Mouse (Mus musculus): ENCODE data around the gene Lrrc4. TPM values are rescaled to one million over a fixed set of nuclear protein-coding genes. Genes with fewer than 3 reads are reported as not detected.

Lrrc4 gene
- polyA plus RNA-seq, 1 experiment from 2014 or later = 0.56 TPM

GRCm38 (mm10) chr6:28729236-28729635, 102.3 kb downstream of the Lrrc4 start:
- no peak for DNase-seq (ENCODE audit: low spot score)
- H3K27me3 ChIP-seq (replicated peaks; ENCODE audit: control insufficient read depth, insufficient read depth, low read length) = no peaks in the 10 kb centered on the region
- 67% methylated on average over 3 of the region's 3 CpGs for WGBS

GRCm38 (mm10) chr6:28724776-28725175, 106.8 kb downstream of the Lrrc4 start:
- no peaks in the 10 kb centered on the region; the same call in 1 of the 2 replicates for H3K4me1 ChIP-seq (replicated peaks; ENCODE audit: control insufficient read depth, insufficient read depth, low read length)
- no peak overlapping the region for H3K27ac ChIP-seq (ENCODE audit: low read depth, low read length)
- peaks cover 3% of the 10 kb centered on the region for H3K36me3 ChIP-seq (ENCODE audit: control insufficient read depth, insufficient read depth, low read length)
- H3K4me2 ChIP-seq = no peak overlapping the region
- no peaks in the 10 kb centered on the region for H3K27me3 ChIP-seq (replicated peaks; ENCODE audit: control insufficient read depth, insufficient read depth, low read length)
- no peaks in the 10 kb centered on the region for H3K9me3 ChIP-seq (ENCODE audit: control insufficient read depth, low read length)
- WGBS = 87% methylated on average over 5 of the region's 5 CpGs
- no peak overlapping the region for H3K4me3 ChIP-seq (ENCODE audit: low read depth, low read length)
- ATAC-seq (replicated peaks; ENCODE audit: low FRiP score) (no peak), DNase-seq (ENCODE audit: low spot score) (no peak)
- H3K9ac ChIP-seq (ENCODE audit: low read depth, low read length) = no peak overlapping the region

More at GRCm38 (mm10) chr6:28729236-28729635, 102.3 kb downstream of the Lrrc4 start:
- Histone ChIP-seq H3K27ac (ENCODE audit: low read depth, low read length) (no peak overlapping the region), H3K4me2 (no peak overlapping the region), H3K4me1 (replicated peaks; ENCODE audit: control insufficient read depth, insufficient read depth, low read length) (peaks cover 6% of the 10 kb centered on the region; the same call in 1 of the 2 replicates), H3K4me3 (ENCODE audit: low read depth, low read length) (no peak overlapping the region), H3K9ac (ENCODE audit: low read depth, low read length) (no peak overlapping the region), H3K9me3 (ENCODE audit: control insufficient read depth, low read length) (no peaks in the 10 kb centered on the region), H3K36me3 (ENCODE audit: control insufficient read depth, insufficient read depth, low read length) (peaks cover 3% of the 10 kb centered on the region)
- no peak for ATAC-seq (replicated peaks; ENCODE audit: low FRiP score)

GRCm38 (mm10) chr6:28723059-28723458, 108.5 kb downstream of the Lrrc4 start:
- Histone ChIP-seq H3K4me1 (replicated peaks; ENCODE audit: control insufficient read depth, insufficient read depth, low read length) (no peaks in the 10 kb centered on the region), H3K9me3 (ENCODE audit: control insufficient read depth, low read length) (no peaks in the 10 kb centered on the region), H3K4me2 (no peak overlapping the region), H3K4me3 (ENCODE audit: low read depth, low read length) (no peak overlapping the region), H3K27me3 (replicated peaks; ENCODE audit: control insufficient read depth, insufficient read depth, low read length) (no peaks in the 10 kb centered on the region), H3K9ac (ENCODE audit: low read depth, low read length) (no peak overlapping the region), H3K36me3 (ENCODE audit: control insufficient read depth, insufficient read depth, low read length) (peaks cover 3% of the 10 kb centered on the region), H3K27ac (ENCODE audit: low read depth, low read length) (no peak overlapping the region)
- ATAC-seq (replicated peaks; ENCODE audit: low FRiP score) (no peak), DNase-seq (ENCODE audit: low spot score) (no peak)
- 27% methylated on average over 2 of the region's 2 CpGs for WGBS

GRCm38 (mm10) chr6:28720391-28721171, 111.0 kb downstream of the Lrrc4 start:
- H3K4me2 ChIP-seq = no peak overlapping the region
- no peak for DNase-seq (ENCODE audit: low spot score)
- H3K4me3 ChIP-seq (ENCODE audit: low read depth, low read length) = no peak overlapping the region
- no peaks in the 10 kb centered on the region for H3K9me3 ChIP-seq (ENCODE audit: control insufficient read depth, low read length)
- ATAC-seq (replicated peaks; ENCODE audit: low FRiP score) = no peak
- H3K9ac ChIP-seq (ENCODE audit: low read depth, low read length) = no peak overlapping the region
- 90% methylated on average over 9 of the region's 9 CpGs for WGBS
- H3K27me3 ChIP-seq (replicated peaks; ENCODE audit: control insufficient read depth, insufficient read depth, low read length) = no peaks in the 10 kb centered on the region
- H3K4me1 ChIP-seq (replicated peaks; ENCODE audit: control insufficient read depth, insufficient read depth, low read length) = no peaks in the 10 kb centered on the region
- no peaks in the 10 kb centered on the region; the same call in 1 of the 2 replicates for H3K36me3 ChIP-seq (ENCODE audit: control insufficient read depth, insufficient read depth, low read length)
- H3K27ac ChIP-seq (ENCODE audit: low read depth, low read length) = no peak overlapping the region

GRCm38 (mm10) chr6:28717845-28718237, 113.7 kb downstream of the Lrrc4 start:
- Histone ChIP-seq H3K36me3 (ENCODE audit: control insufficient read depth, insufficient read depth, low read length) (no peaks in the 10 kb centered on the region), H3K9me3 (ENCODE audit: control insufficient read depth, low read length) (no peaks in the 10 kb centered on the region), H3K9ac (ENCODE audit: low read depth, low read length) (no peak overlapping the region), H3K4me2 (no peak overlapping the region), H3K27me3 (replicated peaks; ENCODE audit: control insufficient read depth, insufficient read depth, low read length) (no peaks in the 10 kb centered on the region), H3K4me3 (ENCODE audit: low read depth, low read length) (no peak overlapping the region), H3K4me1 (replicated peaks; ENCODE audit: control insufficient read depth, insufficient read depth, low read length) (no peaks in the 10 kb centered on the region), H3K27ac (ENCODE audit: low read depth, low read length) (no peak overlapping the region)
- WGBS = 66% methylated on average over 4 of the region's 4 CpGs
- no peak for DNase-seq (ENCODE audit: low spot score)
- no peak for ATAC-seq (replicated peaks; ENCODE audit: low FRiP score)

- Histone ChIP-seq H3K9ac (ENCODE audit: low read depth, low read length) (no peak overlapping the region), H3K36me3 (ENCODE audit: control insufficient read depth, insufficient read depth, low read length) (no peaks in the 10 kb centered on the region), H3K27me3 (replicated peaks; ENCODE audit: control insufficient read depth, insufficient read depth, low read length) (no peaks in the 10 kb centered on the region), H3K4me3 (ENCODE audit: low read depth, low read length) (no peak overlapping the region), H3K4me2 (no peak overlapping the region), H3K9me3 (ENCODE audit: control insufficient read depth, low read length) (no peaks in the 10 kb centered on the region), H3K4me1 (replicated peaks; ENCODE audit: control insufficient read depth, insufficient read depth, low read length) (no peaks in the 10 kb centered on the region), H3K27ac (ENCODE audit: low read depth, low read length) (no peak overlapping the region)
- no peak for DNase-seq (ENCODE audit: low spot score)
- ATAC-seq (replicated peaks; ENCODE audit: low FRiP score) = no peak
- 69% methylated on average over 7 of the region's 7 CpGs for WGBS
These were observed 114.2 kb downstream of the Lrrc4 start for GRCm38 (mm10) chr6:28717203-28717844.

- ATAC-seq (replicated peaks; ENCODE audit: low FRiP score) (no peak), DNase-seq (ENCODE audit: low spot score) (no peak)
- peaks cover 28% of the 10 kb centered on the region for H3K4me1 ChIP-seq (replicated peaks; ENCODE audit: control insufficient read depth, insufficient read depth, low read length)
These were observed 121.5 kb downstream of the Lrrc4 start for GRCm38 (mm10) chr6:28710035-28710434.

GRCm38 (mm10) chr6:28706976-28707592, 124.5 kb downstream of the Lrrc4 start:
- no peaks in the 10 kb centered on the region; the same call in 1 of the 2 replicates for H3K36me3 ChIP-seq (ENCODE audit: control insufficient read depth, insufficient read depth, low read length)
- peak overlapping the region; percentile 73 for H3K27ac ChIP-seq (ENCODE audit: low read depth, low read length)
- H3K4me3 ChIP-seq (ENCODE audit: low read depth, low read length) = no peak overlapping the region
- WGBS = 52% methylated on average over 12 of the region's 12 CpGs
- peak; percentile 88 for ATAC-seq (replicated peaks; ENCODE audit: low FRiP score)
- H3K27me3 ChIP-seq (replicated peaks; ENCODE audit: control insufficient read depth, insufficient read depth, low read length) = no peaks in the 10 kb centered on the region
- H3K9me3 ChIP-seq (ENCODE audit: control insufficient read depth, low read length) = no peaks in the 10 kb centered on the region
- DNase-seq (ENCODE audit: low spot score) = no peak
- H3K9ac ChIP-seq (ENCODE audit: low read depth, low read length) = no peak overlapping the region
- H3K4me2 ChIP-seq = no peak overlapping the region
- H3K4me1 ChIP-seq (replicated peaks; ENCODE audit: control insufficient read depth, insufficient read depth, low read length) = peaks cover 28% of the 10 kb centered on the region

More at GRCm38 (mm10) chr6:28710035-28710434, 121.5 kb downstream of the Lrrc4 start:
- Histone ChIP-seq H3K9ac (ENCODE audit: low read depth, low read length) (no peak overlapping the region), H3K36me3 (ENCODE audit: control insufficient read depth, insufficient read depth, low read length) (no peaks in the 10 kb centered on the region; the same call in 1 of the 2 replicates), H3K4me2 (no peak overlapping the region), H3K27me3 (replicated peaks; ENCODE audit: control insufficient read depth, insufficient read depth, low read length) (no peaks in the 10 kb centered on the region), H3K4me3 (ENCODE audit: low read depth, low read length) (no peak overlapping the region), H3K9me3 (ENCODE audit: control insufficient read depth, low read length) (no peaks in the 10 kb centered on the region), H3K27ac (ENCODE audit: low read depth, low read length) (no peak overlapping the region)
- 50% methylated on average over 2 of the region's 2 CpGs for whole genome bisulfite sequencing

Data from liver, embryonic 11.5 days (tissue).